Mouse (Mus musculus): Measurements from ENCODE around the gene Gm10037.

DNA sequence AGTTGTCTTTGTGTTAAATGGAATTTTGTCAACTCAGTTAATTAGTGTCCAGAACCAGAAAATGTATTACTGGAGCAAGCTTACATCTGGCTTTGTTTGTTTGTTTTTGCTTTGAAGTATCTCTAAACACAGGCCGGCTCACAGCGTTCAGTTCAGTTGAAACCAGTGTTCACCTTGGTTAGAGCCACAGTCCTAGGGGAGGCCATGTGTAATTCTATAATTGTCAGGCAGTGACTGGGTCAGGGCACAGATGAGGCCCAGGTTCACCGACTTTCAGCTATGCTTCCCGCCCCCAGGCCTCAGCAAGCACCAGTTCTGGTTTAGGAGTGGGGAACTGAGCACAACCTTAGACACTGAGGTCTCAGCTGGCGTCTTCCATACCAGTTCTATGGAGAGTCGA lies 22.2 kb downstream of the Gm10037 start:
- TF ChIP-seq POLR2A (IDR thresholded peaks at IDR 0.05; ENCODE audit: insufficient read length, low read depth) (no peak), POLR2AphosphoS2 (IDR thresholded peaks at IDR 0.05; ENCODE audit: insufficient read length, low read depth) (no peak), E2F4 (IDR thresholded peaks at IDR 0.05; ENCODE audit: insufficient read depth) (no peak), MAX (IDR thresholded peaks at IDR 0.05; ENCODE audit: low read depth) (no peak), TCF12 (IDR thresholded peaks at IDR 0.05; ENCODE audit: insufficient read depth, poor library complexity, severe bottlenecking) (no peak), CEBPB (IDR thresholded peaks at IDR 0.05; ENCODE audit: insufficient read depth, poor library complexity, severe bottlenecking) (no peak), MYOD1 (IDR thresholded peaks at IDR 0.05; ENCODE audit: control insufficient read depth in 1 of 3, insufficient read length in 2 of 3, low read depth in 2 of 3) (no peak), TCF3 (IDR thresholded peaks at IDR 0.05; ENCODE audit: insufficient read length, low read depth) (no peak), SRF (IDR thresholded peaks at IDR 0.05; ENCODE audit: control insufficient read depth, insufficient read length, low read depth) (no peak), USF1 (IDR thresholded peaks at IDR 0.05; ENCODE audit: low read depth) (no peak), MYOG (IDR thresholded peaks at IDR 0.05; ENCODE audit: control insufficient read depth in 1 of 3, insufficient read depth in 1 of 3, insufficient read length in 2 of 3, low read depth in 2 of 3) (no peak), REST (IDR thresholded peaks at IDR 0.05; ENCODE audit: insufficient read depth, insufficient read length) (no peak)
